Mouse (Mus musculus) hindbrain, embryonic 11.5 days (tissue): ENCODE measurements around the gene Pdcd11. TPM values are rescaled to one million over a fixed set of nuclear protein-coding genes. Genes with fewer than 3 reads are reported as not detected.
"Not testable (repeated sequence)": the region's sequence is repeated elsewhere in the genome, so short reads cannot be mapped to it uniquely, and the experiment has no call there.

ENCODE experiments used
- ATAC-seq: fragments of 200-750 bp; cut with Nextera tagmentation; 2 replicates; pipeline ENCODE4 v1.8.0; 2017; ENCODE audit warnings: mild to moderate bottlenecking, moderate TSS enrichment, moderate library complexity; ENCODE audit not compliant: low FRiP score
- DNase-seq: peaks from one replicate; pipeline ENCODE4 v3.0.0-alpha.2; 2015; ENCODE audit warnings: low spot score
- H3K27ac ChIP-seq: fragments of 300-500 bp; sonication (generic); 2 replicates; pipeline ENCODE4 v1.5.1; 2014; ENCODE audit warnings: mild to moderate bottlenecking, low read depth, low read length
- H3K27me3 ChIP-seq: fragments of 300-500 bp; sonication (generic); 2 replicates; pipeline ENCODE4 v1.6.1; 2014; ENCODE audit warnings: mild to moderate bottlenecking, low read length, moderate library complexity, mixed read lengths; ENCODE audit not compliant: control insufficient read depth, insufficient read depth
- H3K36me3 ChIP-seq: fragments of 300-500 bp; sonication (generic); 2 replicates; pipeline ENCODE4 v1.6.1; 2014; ENCODE audit warnings: mild to moderate bottlenecking, low read length, moderate library complexity, mixed read lengths; ENCODE audit not compliant: control insufficient read depth, insufficient read depth
- H3K4me1 ChIP-seq: fragments of 300-500 bp; sonication (generic); replicated peaks from 2 replicates; pipeline ENCODE4 v1.6.1; 2014; ENCODE audit warnings: low read length, mixed read lengths; ENCODE audit not compliant: control insufficient read depth, insufficient read depth
- H3K4me2 ChIP-seq: fragments of 300-500 bp; sonication (generic); replicated peaks from 2 replicates; pipeline ENCODE4 v1.6.1; 2014; ENCODE audit warnings: mild to moderate bottlenecking, low read depth, low read length
- H3K4me3 ChIP-seq: fragments of 300-500 bp; sonication (generic); 2 replicates; pipeline ENCODE4 v1.5.1; 2014; ENCODE audit warnings: low read depth, low read length
- H3K9ac ChIP-seq: fragments of 300-500 bp; sonication (generic); 2 replicates; pipeline ENCODE4 v1.6.1; 2014; ENCODE audit warnings: low read depth, low read length
- H3K9me3 ChIP-seq: fragments of 300-500 bp; sonication (generic); 2 replicates; pipeline ENCODE4 v1.6.1; 2016; ENCODE audit warnings: low read length; ENCODE audit not compliant: control insufficient read depth
- WGBS: fragments of 180-500 bp; shearing (Covaris S2); extraction: QIAGEN DNeasy Blood & Tissue Kit; methylation state at CpG from one replicate; pipeline ENCODE4 v1.1.7; 2014; 5-methylcytosine and 5-hydroxymethylcytosine counted together
- polyA plus RNA-seq: library from polyadenylated mRNA; unstranded; fragments of >200 nt; fragmentation: Nextera tagmentation; extraction: Ambion mirVana; gene quantifications from 2 replicates; pipeline ENCODE4 v1.2.1, GENCODE M21; 2014

Gene Pdcd11
- polyA plus RNA-seq, 1 experiment from 2014 or later, result 9.4 TPM

GRCm38 (mm10) chr19:47136170-47136569 lies 45.6 kb downstream of the Pdcd11 start:
- Histone ChIP-seq H3K4me1 (peaks cover 5% of the 10 kb centered on the region; the same call in 1 of the 2 replicates), H3K4me2 (no peak overlapping the region), H3K27ac (no peak overlapping the region), H3K4me3 (no peak overlapping the region), H3K36me3 (peaks cover 3% of the 10 kb centered on the region; the same call in 1 of the 2 replicates), H3K27me3 (no peaks in the 10 kb centered on the region), H3K9me3 (no peaks in the 10 kb centered on the region), H3K9ac (no peak overlapping the region)
- DNase-seq, result no peak
- WGBS, result 87% methylated on average over 5 of the region's 5 CpGs
- no peak for ATAC-seq

GRCm38 (mm10) chr19:47137051-47137581 lies 46.5 kb downstream of the Pdcd11 start:
- ATAC-seq, result no peak
- Histone ChIP-seq H3K9me3 (no peaks in the 10 kb centered on the region), H3K4me1 (peaks cover 5% of the 10 kb centered on the region; the same call in 1 of the 2 replicates), H3K27me3 (no peaks in the 10 kb centered on the region), H3K4me2 (peak overlapping the region; percentile 35; the same call in 1 of the 2 replicates), H3K4me3 (0 out of 2 replicates have a peak overlapping the region, but pooled peaks have one; percentile 18), H3K9ac (no peak overlapping the region; the same call in 1 of the 2 replicates), H3K36me3 (no peaks in the 10 kb centered on the region), H3K27ac (no peak overlapping the region)
- 59% methylated on average over 6 of the region's 6 CpGs for WGBS
- no peak for DNase-seq

- Histone ChIP-seq H3K4me1 (peaks cover 5% of the 10 kb centered on the region; the same call in 1 of the 2 replicates), H3K9me3 (no peaks in the 10 kb centered on the region), H3K9ac (peak within 1 kb of the TSS; percentile 45; the same call in 1 of the 2 replicates), H3K4me3 (peak within 1 kb of the TSS; percentile 18), H3K36me3 (no peaks in the 10 kb centered on the region), H3K27me3 (no peaks in the 10 kb centered on the region), H3K4me2 (peak within 1 kb of the TSS; percentile 35), H3K27ac (no peak within 1 kb of the TSS)
- DNase-seq (peak; percentile 47), ATAC-seq (no peak)
- WGBS, result 14% methylated on average over 28 of the region's 28 CpGs
These were observed 47.3 kb downstream of the Pdcd11 start, which contains the start of gene Calhm2 for GRCm38 (mm10) chr19:47137771-47138421. TSS of gene Calhm2 (minus strand) at chr19:47138294.

GRCm38 (mm10) chr19:47139611-47140010 lies 49.0 kb downstream of the Pdcd11 start:
- not testable (repeated sequence) for H3K27me3 ChIP-seq, H3K4me3 ChIP-seq, H3K27ac ChIP-seq, H3K36me3 ChIP-seq, ATAC-seq, H3K9me3 ChIP-seq, H3K9ac ChIP-seq, DNase-seq, H3K4me1 ChIP-seq, H3K4me2 ChIP-seq
- WGBS, result 38% methylated on average over 7 of the region's 7 CpGs

GRCm38 (mm10) chr19:47142438-47142837 lies 51.9 kb downstream of the Pdcd11 start:
- no peaks in the 10 kb centered on the region for H3K9me3 ChIP-seq
- DNase-seq, result no peak
- 80% methylated on average over 6 of the region's 6 CpGs for WGBS
- H3K9ac ChIP-seq, result no peak overlapping the region
- H3K27ac ChIP-seq, result no peak overlapping the region
- peaks cover 3% of the 10 kb centered on the region; the same call in 1 of the 2 replicates for H3K4me1 ChIP-seq
- ATAC-seq, result no peak
- no peaks in the 10 kb centered on the region for H3K27me3 ChIP-seq
- H3K4me2 ChIP-seq, result no peak overlapping the region
- no peaks in the 10 kb centered on the region for H3K36me3 ChIP-seq
- H3K4me3 ChIP-seq, result no peak overlapping the region

GRCm38 (mm10) chr19:47144154-47144553 lies 53.6 kb downstream of the Pdcd11 start, which contains the start of gene Calhm1:
TSS of gene Calhm1 (minus strand) at chr19:47144254.
- DNase-seq, result no peak
- H3K9ac ChIP-seq, result no peak within 1 kb of the TSS

GRCm38 (mm10) chr19:47148267-47148847 lies 57.8 kb downstream of the Pdcd11 start:
- Histone ChIP-seq H3K9me3 (no peaks in the 10 kb centered on the region), H3K27ac (no peak overlapping the region), H3K4me2 (no peak overlapping the region), H3K27me3 (0 out of 2 replicates have a peak, but pooled peaks cover 2% of the 10 kb centered on the region), H3K4me1 (no peaks in the 10 kb centered on the region), H3K9ac (no peak overlapping the region), H3K4me3 (no peak overlapping the region), H3K36me3 (no peaks in the 10 kb centered on the region)
- 85% methylated on average over 5 of the region's 5 CpGs for WGBS
- DNase-seq (no peak), ATAC-seq (no peak)

More at GRCm38 (mm10) chr19:47144154-47144553, 53.6 kb downstream of the Pdcd11 start, which contains the start of gene Calhm1:
- Histone ChIP-seq H3K27me3 (0 out of 2 replicates have a peak, but pooled peaks cover 2% of the 10 kb centered on the region), H3K27ac (no peak within 1 kb of the TSS), H3K4me2 (no peak within 1 kb of the TSS), H3K4me1 (no peaks in the 10 kb centered on the region), H3K9me3 (no peaks in the 10 kb centered on the region), H3K36me3 (no peaks in the 10 kb centered on the region), H3K4me3 (no peak within 1 kb of the TSS)
- ATAC-seq, result no peak
- 88% methylated on average over 6 of the region's 6 CpGs for WGBS

GRCm38 (mm10) chr19:47149854-47150253 lies 59.3 kb downstream of the Pdcd11 start:
- Histone ChIP-seq H3K36me3 (no peaks in the 10 kb centered on the region), H3K27ac (no peak overlapping the region), H3K4me1 (no peaks in the 10 kb centered on the region), H3K4me3 (no peak overlapping the region), H3K27me3 (0 out of 2 replicates have a peak, but pooled peaks cover 2% of the 10 kb centered on the region), H3K4me2 (no peak overlapping the region), H3K9me3 (no peaks in the 10 kb centered on the region), H3K9ac (no peak overlapping the region)
- 56% methylated on average over 4 of the region's 4 CpGs for WGBS
- ATAC-seq, result no peak
- DNase-seq, result no peak
